Mouse (Mus musculus): ENCODE data around the gene Kcnk1.
A peak's percentile ranks its signal among the peaks of the same experiment; 100 is the strongest.

The Kcnk1 gene

DNA sequence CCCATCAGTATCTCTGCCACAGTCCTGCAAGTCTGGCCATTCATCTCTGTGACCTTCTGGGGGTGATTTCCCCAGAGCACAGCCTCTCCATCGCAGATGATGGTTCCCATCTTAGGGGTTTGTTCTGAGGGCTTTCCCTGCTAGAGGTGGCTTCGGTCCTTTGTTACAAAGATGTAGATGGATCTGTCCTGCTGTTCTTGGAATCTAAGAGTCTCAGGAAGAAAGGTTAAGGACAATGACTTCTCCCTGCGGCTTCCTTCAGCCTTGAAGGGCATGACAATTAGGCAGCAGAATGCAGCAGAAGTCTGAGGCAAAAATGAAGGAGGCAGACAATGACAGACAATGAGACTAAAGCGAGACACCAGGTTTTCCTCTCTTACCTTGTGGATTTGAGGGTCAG, 63.9 kb downstream of the Kcnk1 start:
- DNase-seq (ENCODE audit: low read depth): no peak

DNA sequence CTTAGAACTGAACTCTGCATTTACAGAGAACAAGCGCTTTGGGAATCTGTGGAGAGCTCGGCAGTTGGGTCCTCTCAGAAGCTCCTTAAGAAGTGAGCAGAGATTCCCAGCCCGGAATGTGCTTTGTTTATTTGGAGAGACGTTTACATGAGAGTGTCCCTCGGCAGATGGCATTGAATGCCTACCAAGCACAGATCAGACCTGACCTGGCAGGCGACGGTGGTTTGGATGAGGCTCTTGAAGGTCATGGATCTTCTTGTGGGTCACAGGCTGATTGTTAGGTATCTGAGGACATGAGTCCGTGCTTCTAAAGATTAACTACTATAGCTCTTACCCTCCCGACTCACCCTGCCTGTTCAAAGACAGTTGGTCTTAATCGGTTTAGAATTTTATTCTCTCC, 67.9 kb downstream of the Kcnk1 start:
- no peak for DNase-seq (ENCODE audit: low read depth)

DNA sequence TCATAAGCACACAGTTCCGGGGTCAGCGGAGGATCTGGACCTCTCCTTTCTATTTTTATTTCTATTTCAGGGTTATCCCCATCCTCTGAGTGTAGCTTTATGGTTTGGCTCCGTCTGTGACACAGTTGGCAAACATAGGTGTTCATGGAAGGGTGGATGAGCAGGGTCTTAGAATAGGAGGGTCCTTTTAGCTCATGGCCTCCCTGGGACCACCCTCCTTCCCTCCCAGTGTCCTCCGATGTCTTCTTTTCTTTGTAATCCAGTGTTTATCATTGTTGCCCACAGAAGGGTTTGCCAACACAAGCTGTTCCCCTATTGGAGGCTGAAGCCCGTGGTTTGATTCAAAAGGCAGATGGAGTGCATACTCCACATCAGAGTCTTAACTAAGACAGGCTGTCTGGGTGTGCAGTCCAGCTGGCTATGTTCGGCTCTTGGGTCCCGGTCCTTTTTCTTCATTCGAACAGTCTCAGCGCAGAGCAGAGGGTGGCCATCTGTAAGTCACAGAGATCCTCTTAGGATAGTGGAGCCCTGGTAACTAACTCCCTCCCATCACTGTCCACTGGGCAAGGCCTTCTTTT, 69.0 kb downstream of the Kcnk1 start:
- no peak for DNase-seq (ENCODE audit: low read depth)

DNA sequence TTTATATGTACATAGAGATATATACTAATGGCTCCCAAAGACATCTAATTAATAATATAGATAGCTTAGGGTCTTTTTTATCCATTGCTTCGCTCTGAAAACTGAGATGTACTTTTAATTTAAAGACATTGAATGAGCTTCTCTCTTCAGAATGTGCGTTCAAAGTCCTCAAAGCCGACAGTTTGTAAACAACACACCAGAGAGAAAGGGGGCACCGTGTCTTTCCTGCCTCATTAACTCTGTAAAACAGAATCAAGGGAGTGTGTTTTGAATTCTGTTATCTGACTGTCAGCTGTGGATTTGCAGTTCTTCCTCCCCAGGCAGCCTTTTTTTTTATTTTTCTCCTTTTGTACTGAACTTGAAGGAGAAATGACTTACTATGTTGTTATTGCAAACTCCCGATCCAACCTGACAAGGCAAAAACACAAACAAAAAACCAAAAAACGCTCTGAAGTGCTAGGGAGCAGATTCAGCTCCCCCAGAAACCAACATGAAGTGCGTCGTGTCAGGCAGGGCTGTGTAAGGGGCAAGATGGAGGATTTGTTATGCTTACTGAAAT, 69.7 kb downstream of the Kcnk1 start:
- DNase-seq (ENCODE audit: low read depth): no peak

DNA sequence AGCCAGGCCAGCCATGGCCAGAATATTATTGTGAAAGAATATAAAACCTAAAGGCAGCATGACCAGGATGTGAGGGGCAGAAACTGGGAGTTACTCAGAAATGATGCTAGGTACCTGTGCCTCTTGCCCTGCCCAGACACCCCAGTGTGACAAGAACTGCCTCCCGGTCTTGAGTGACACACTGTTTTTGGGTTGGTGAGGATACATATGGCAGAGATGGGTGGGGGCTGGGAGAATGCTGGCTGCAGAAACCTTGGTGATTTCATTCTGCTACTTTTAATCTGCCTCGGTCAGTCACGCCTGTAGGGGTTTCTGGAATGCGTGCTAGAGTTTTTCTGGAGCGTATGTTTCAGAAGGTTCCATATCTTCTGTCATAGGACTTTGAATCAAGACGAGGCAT, 72.3 kb downstream of the Kcnk1 start:
- DNase-seq (ENCODE audit: low read depth): no peak

DNA sequence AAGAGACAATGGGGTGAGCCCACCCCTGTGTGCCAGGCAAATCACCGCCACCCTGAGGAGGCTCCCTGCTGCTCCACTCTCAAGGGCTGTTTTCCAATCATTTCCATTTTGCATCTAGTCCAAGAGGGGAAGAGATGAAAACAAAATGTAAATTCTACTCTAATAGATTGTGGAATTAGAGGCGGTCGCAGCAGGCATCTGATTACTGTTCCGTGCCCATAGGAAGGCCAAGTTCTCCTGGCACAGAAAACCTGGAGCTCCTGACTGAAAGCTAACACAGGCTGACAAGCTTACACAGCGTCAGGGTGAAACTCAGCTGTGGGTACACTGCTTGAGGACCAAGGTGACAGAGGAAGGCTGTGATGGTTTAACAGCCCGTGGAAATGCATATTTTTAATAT, 73.2 kb downstream of the Kcnk1 start:
- DNase-seq (ENCODE audit: low read depth): no peak

DNA sequence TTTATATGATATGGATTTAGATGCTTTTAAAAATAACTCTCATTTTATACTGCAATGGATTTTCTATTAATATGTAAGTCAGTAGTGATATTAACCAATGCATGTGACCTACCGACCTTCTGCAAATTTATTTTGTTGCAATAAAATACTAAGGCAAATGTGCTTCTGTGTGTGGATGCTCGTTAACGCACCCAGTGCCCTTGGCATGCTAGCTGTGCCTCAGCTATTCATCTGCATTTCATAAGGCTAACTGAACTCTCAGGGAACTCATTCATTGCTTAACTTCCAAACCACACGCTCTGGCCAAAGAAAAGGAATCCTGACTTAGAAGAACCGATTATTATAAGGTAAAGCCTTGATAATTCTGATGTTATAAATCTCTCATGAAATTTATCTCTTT, 77.7 kb downstream of the Kcnk1 start:
- DNase-seq (ENCODE audit: low read depth): no peak

DNA sequence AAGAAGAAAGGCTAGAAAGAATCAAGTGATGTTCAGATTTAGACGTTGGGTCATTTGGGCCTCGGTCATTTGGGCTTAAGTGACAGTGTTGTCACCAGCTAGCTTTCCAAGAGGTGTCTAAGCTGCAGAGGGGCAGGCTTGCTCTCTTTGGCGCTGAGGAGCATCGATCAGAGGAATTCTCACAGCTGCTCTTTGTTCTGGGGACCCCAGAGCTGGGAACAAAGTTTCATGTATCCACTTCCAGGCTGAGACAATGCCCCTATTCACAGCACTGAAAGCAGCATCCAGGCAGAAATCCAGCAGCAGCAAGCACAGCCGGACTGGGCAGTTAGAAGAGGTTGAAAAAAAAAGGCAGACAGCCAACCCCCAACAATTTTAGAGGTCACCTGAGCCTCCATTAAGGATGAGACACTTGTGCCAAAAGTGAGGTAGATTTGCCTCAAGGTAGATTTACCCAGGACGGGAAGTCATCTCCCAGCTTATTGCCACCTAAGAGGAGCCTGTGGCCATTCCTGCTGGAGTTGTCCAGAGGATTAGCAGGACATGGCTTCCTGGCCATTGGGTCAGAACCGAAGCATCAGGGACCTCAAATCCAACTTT, 78.3 kb downstream of the Kcnk1 start:
- no peak for DNase-seq (ENCODE audit: low read depth)

DNA sequence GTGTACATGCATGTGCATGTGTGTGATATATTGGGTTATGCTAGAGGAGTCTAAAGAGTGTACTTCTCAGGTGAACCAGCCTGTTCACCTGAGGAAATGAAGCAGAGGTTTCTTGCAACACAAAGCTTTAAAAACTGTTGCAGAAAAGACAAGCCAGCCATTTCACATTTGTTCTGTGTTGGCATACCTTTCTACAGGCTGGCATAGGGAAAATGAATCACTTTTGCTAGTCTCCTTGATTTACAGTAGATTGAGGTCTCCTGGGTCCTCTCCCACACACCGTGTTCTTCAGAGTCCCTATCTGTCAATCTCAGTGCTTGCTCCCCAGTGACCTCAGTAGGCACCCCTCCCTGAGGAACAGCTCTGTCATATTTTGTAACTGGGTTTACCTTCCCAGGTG, 79.1 kb downstream of the Kcnk1 start:
- DNase-seq (ENCODE audit: low read depth): no peak

DNA sequence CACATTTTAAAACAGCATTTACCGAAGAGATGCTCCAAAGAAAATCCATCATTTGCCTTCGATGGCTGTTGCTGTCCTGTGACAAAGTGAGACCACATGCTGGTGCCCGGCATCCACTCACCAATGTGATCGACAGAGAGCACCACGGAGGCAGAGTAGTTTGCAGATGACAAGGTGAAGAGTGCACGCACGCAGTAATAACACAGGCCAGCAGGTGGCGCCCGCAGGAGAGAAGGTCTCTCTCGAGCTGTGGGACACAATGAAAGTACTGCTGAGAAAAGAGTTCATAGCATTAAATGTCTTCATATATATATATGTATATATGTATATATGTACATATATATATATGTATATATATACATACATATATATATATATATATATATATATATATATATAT, 80.4 kb downstream of the Kcnk1 start:
- peak; percentile 21 for DNase-seq (ENCODE audit: low read depth)

All from c-Kit-positive CD71-positive TER-119-negative erythroid progenitor cells, embryonic 14.5 days (primary cell).